Mouse (Mus musculus) heart, adult 18-20 months (tissue): ENCODE results near the gene Gm48552. TPM values are rescaled to one million over a fixed set of nuclear protein-coding genes. Genes with fewer than 3 reads are reported as not detected.

Experiments used
- DNase-seq, 2 experiments: peaks; one replicate each; pipeline ENCODE4 v3.0.0; 2021 to 2022; ENCODE audit warnings: mixed read lengths in 1 of 2
- total RNA-seq, 2 experiments: library from RNA; stranded (reverse); gene quantifications; 2 replicates each; pipeline ENCODE4 v1.2.3; 2021

Gm48552 gene
- total RNA-seq, 2 experiments from 2014 or later = 0.51 TPM; not detected in 1

- no peak for DNase-seq
These were observed 3.0 kb upstream of the Gm48552 start for GRCm38 (mm10) chr10:81385603-81386306.

GRCm38 (mm10) chr10:81387716-81388115, 1.1 kb upstream of the Gm48552 start:
- DNase-seq = no peak

DNA sequence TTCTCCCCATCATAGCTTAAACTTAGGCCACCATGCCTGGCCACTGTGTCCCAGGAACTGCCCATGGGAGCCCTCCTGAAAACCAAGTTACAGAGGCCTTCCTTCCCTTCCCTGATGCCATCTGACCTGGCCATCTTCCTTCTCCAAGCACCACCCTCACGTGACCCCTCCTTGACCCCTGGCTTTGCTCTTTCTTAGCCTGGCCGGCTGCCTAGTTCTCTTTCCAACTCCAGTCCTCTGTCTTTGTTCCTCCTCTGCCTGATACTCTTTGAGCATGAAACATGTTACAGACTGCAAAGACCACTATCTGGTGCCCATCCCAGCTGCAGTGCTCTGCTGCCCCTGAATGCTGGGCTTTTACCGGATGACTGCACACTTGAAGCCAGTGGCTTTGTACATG, 568 bp downstream of the Gm48552 start:
- peak in 1 of 2 experiments; percentile 53 for DNase-seq

DNA sequence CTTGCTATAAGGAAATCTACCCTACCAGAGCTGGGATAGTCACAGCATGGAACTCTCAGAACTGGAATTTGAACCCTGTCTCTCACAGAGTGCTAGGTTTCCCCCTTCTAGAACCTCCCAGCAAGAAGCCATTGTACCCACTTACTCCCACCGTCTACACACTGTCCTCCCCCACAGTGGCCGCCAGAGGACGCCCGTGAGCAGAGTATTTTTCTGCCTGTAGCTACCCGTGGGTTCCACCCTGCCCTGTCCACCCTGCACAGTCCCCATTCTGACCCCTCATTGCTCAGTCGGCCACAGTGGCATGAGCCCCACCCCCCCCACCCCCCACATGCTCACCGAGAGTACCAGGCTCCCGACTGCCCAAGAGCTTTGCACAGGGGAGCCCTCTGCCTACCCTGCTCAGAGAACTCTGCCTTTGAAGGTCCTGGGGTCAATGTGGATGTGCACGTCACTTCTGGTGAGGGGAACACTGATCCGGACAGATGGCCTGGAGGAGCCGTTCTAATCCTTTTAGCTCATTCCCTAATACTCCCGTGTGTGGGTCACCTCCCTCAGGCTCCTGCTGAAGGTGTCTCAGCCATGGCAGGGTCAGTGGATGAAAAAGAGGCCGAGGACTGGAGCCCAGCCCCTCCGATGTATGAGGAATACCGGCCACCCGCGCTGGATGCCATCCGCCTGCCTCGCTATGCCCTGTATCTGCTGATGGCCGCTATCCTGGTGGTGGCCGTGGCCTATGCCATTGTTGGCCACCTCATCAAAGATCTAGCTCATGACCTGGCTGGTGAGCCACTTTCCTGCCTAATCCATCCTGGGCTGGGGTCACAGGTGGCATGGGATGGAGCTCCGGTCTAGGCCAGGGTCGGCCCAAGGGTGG, 1.2 kb downstream of the Gm48552 start:
- DNase-seq = peak; percentile 69 to 88

GRCm38 (mm10) chr10:81390678-81390965, 1.8 kb downstream of the Gm48552 start:
- DNase-seq = no peak

- no peak for DNase-seq
These were observed 3.5 kb downstream of the Gm48552 start for GRCm38 (mm10) chr10:81392270-81392669.

DNA sequence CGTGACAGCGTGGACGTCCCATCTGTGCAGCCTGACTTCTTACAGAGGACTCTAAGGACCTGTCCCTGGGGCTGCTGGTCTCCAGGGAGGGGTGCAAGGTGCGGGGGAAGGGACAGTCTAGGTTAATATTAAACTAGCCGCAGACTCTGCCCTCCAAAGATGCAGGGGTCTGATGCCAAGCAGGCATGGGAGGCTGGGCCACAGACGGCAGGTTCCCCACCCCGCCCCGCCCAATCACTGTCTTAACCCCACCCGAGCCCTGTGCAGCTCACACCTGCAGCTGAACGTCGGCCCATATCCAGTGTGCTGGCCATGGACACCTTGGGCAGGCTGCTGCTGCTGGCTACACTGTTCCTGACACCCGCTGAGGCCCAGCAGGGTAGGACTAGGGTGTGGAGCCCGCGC, 4.0 kb downstream of the Gm48552 start, which contains the start of gene Smim24:
TSS of gene Smim24 (plus strand) at position 271 of the 405 bp plus-strand sequence.
- DNase-seq = no peak

GRCm38 (mm10) chr10:81393456-81394063, 4.8 kb downstream of the Gm48552 start:
- peak; percentile 58 to 73 for DNase-seq

- peak; percentile 68 to 86 for DNase-seq
These were observed 6.3 kb downstream of the Gm48552 start for GRCm38 (mm10) chr10:81395127-81395526.

DNA sequence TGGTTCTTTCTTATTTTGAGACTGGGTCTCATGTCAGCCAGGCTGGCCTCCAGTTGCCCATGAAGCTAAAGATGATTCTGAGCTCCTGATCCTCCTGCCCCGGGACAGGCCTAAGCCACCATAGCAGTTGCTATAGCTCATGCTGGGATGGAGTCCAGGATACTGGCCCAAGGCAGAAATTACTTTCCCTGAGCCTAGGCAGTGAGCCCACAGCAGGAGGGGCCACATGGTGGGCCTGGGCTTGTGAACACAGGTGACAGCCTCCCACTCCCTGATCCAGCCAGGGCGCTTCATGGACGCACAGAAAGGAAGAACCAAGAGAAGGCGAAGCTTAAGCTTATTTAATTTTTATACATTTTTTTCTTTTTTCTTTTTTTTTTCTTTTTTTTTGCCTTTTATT, 7.1 kb downstream of the Gm48552 start:
- no peak for DNase-seq

DNA sequence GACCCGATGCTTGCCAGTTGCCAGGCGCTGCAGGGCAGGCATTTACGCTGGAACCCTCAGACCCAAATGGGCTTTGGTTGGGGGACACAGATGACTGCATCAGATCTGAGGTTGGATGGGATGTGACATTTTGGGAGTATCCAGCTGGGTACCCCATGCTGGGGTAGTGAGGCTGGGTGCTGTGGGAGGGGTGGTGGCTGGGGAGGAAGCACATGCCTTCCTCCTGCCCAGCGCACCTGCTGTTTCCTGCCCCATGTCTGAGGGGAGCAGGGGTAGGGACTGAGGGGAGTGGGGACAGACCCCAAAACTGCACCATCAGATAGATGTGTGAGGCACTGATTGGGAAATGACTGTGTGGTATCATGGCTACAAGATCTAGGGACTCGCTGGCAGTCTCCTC, 7.9 kb downstream of the Gm48552 start:
- no peak for DNase-seq

GRCm38 (mm10) chr10:81399296-81399695, 10.5 kb downstream of the Gm48552 start:
- DNase-seq = no peak

- DNase-seq = no peak
These were observed 11.0 kb downstream of the Gm48552 start for GRCm38 (mm10) chr10:81399798-81400308.

- no peak for DNase-seq
These were observed 11.8 kb downstream of the Gm48552 start for GRCm38 (mm10) chr10:81400371-81401204.

- DNase-seq = no peak
These were observed 12.4 kb downstream of the Gm48552 start for GRCm38 (mm10) chr10:81401205-81401520.

DNA sequence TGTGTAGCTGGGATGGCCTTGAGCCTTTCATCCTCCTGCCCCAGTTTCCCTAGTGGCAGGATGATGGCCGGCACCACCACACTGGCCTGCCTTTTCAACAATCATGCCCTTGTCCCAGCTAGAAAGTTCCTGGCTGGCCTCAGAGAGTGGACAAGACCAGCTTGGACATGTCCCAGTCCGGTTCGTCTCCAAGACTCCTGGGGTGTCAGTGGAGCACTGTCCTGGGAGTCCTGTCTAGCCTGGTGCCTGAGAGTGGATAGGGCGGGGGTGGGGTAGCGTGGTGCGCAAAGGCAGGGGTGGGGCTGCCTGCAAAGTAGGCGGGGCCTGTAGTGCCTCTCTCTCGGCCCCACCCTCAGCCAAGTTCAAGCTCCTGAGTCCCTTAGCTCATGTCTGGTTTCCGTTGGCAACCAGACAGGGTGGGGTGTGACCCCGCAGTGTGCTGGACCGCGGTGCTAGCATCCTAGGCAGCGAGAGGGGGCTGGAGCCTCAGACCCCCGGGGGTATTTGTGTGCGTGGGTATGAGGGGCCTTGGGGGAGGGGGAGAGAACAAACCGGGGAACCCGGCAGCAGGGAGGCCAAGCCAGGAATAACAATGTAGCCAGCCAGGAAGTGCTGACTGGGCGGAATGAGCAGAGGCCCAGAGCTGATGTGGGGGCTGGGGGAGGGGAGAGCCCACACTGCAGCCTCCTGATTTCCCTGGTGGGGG, 12.9 kb downstream of the Gm48552 start:
- DNase-seq = peak; percentile 86 to 93

DNA sequence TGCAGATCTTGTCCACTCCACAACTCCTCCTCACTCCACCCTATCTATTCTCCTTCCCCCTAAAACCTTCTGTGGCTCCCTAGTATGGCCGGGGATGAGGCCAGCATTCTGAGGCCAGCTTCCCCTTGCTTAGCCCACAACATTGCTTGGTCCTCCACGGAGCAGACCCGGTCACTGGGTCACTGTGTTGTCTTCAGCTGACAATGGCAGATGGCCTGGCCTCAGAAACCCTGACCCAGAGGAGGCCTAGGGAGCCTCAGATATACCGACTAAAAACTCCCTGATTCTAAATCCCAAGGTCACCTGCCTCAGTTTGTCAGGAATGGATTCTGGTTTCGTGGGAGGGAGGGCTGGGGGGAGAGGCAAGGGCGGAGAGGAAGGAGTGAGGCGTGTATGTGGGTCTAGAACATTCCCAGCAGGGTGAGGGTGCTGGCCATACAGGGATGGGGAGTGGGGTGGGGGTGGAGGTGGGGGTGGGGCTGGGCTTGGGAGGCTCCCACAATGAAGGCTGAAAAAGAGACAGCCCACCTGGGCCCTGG, 13.5 kb downstream of the Gm48552 start:
- DNase-seq = no peak

- no peak for DNase-seq
These were observed 14.7 kb downstream of the Gm48552 start for GRCm38 (mm10) chr10:81403511-81403910.

GRCm38 (mm10) chr10:81404082-81404481, 15.3 kb downstream of the Gm48552 start:
- DNase-seq = no peak

DNA sequence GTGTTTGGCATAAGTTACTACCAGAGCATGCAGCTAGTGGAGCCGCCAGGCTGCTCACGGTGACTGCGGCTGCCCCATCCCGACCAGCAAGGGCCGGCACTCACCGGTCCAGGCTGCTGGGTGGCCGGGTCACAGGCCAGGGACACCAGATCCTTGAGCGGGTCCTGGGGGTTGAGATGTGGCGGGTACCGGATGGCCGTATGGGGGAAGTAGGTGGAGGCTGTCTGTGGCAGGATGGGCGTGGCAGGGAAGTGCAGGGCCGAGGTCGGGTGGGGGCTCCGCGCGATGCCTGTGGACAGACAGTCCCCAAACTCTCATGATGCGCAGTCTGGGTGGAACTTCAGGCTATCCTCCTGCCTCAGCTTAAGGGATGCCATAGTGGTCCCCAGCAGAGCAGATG, 15.9 kb downstream of the Gm48552 start:
- DNase-seq = peak; percentile 51 to 76

DNA sequence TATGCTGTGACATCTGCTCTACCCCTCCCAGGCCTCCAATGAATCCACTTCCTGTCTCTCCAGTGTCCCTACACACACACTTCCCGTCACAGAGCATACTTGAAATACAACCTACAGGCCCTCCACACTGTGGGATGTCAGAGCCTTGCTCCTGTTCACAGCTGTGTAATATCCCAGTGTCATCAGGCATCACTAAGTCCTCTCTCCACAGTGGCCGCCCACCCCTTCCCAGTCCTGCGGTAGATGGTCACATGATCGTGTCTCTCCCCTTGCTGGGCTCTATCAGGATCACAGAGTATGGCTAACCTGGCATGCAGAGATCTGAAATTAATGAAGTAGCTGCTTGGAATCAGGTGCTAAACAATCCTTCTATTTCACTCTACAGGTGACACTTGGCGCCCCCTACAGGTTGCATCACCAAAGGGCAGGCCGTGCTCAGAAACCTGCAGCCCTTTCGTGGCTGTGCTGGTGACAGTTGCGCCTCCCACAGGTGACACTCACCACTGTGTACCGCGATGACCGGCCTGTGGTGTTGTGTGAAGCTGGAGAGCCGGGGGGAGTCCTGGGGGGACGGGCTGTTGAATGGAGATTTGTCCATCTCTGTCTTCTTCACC, 16.9 kb downstream of the Gm48552 start:
- peak in 1 of 2 experiments; percentile 80 for DNase-seq
